Mouse (Mus musculus) embryonic fibroblast, embryonic 13.5 days (primary cell): ENCODE data around the gene Nudcd2. TPM values are rescaled to one million over a fixed set of nuclear protein-coding genes. Genes with fewer than 3 reads are reported as not detected.

Source experiments
- H3K27ac ChIP-seq: 2 replicates; pipeline ENCODE4 v1.5.1; 2012; ENCODE audit warnings: low read length, control low read depth, inconsistent platforms; ENCODE audit not compliant: insufficient read depth
- H3K4me1 ChIP-seq: 2 replicates; pipeline ENCODE4 v1.6.1; 2011; ENCODE audit warnings: low read length; ENCODE audit not compliant: control insufficient read depth, insufficient read depth
- H3K4me3 ChIP-seq: 2 replicates; pipeline ENCODE4 v1.5.1; 2011; ENCODE audit warnings: mild to moderate bottlenecking, control low read depth, low read length; ENCODE audit not compliant: insufficient read depth
- CTCF ChIP-seq: IDR thresholded peaks from 2 replicates; pipeline ENCODE4 v1.5.1; 2011; ENCODE audit warnings: mild to moderate bottlenecking, control low read depth, low read length, moderate library complexity, borderline replicate concordance; ENCODE audit not compliant: insufficient read depth
- POLR2A ChIP-seq: IDR thresholded peaks from 2 replicates; pipeline ENCODE4 v1.6.1; 2011; ENCODE audit warnings: low read depth, mild to moderate bottlenecking, control low read depth, low read length, moderate library complexity
- polyA plus RNA-seq: library from polyadenylated mRNA; stranded (reverse); fragments of >200 nt; gene quantifications from 2 replicates; pipeline ENCODE4 v1.2.4, GENCODE M21; 2011; ENCODE audit warnings: low read depth; ENCODE audit not compliant: missing spikeins, insufficient read length

Nudcd2 gene
- polyA plus RNA-seq, 1 experiment = 96.4 TPM

DNA sequence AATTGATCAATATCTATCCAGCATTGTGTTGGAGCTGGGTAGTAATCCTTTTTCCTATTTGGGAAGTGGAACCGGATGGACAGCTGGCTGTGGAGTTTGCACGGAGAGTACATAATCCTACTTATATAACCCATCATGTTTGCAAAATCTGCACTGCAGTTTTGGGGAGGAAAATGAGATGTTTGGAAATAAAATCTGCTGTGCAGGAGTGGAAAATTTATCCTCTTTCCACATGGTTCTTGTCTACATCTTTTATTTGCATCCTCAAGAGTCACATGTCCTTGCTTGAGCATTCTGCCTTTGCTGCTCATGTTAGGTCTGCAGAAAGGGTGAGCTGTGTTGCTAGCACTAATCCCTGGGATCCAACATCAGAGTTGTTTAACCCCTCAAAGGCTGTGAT is 53.4 kb downstream of the Nudcd2 start:
- no peak for TF ChIP-seq CTCF
- TF ChIP-seq POLR2A = no peak
- H3K4me3 ChIP-seq = no peak overlapping the region
- H3K4me1 ChIP-seq = peaks cover 8% of the 10 kb centered on the region
- H3K27ac ChIP-seq = no peak overlapping the region

Other genes with a start within 250 kb of the Nudcd2 start
- gene Mat2b, start 38.5 kb upstream of the Nudcd2 start, polyA plus RNA-seq = 57.3 and 70.6 TPM in 2 replicates
- gene Hmmr, start 245 bp upstream of the Nudcd2 start, polyA plus RNA-seq = 30.9 and 42.8 TPM in 2 replicates
- 427 and 623 TPM in 2 replicates for gene Ccng1, start 21.6 kb downstream of the Nudcd2 start, polyA plus RNA-seq